Mouse (Mus musculus) erythroblast, adult 5-6 weeks (primary cell): Measurements from ENCODE around the gene Tacr2. TPM values are rescaled to one million over a fixed set of nuclear protein-coding genes. Genes with fewer than 3 reads are reported as not detected.

Source experiments
- ATAC-seq: replicated peaks from 2 replicates; pipeline ENCODE4 v1.8.0; 2016; ENCODE audit warnings: moderate number of reproducible peaks, mild to moderate bottlenecking, moderate TSS enrichment, inconsistent platforms; ENCODE audit not compliant: poor library complexity, low FRiP score, severe bottlenecking
- total RNA-seq, 2 experiments: library from RNA; stranded (forward) in 1 of 2; stranded (reverse) in 1 of 2; fragments of 150-400 nt in 1 of 2; fragments of 200-764, 138-1000 nt in 1 of 2; gene quantifications; 2 replicates each; pipeline versions ENCODE4 v1.2.3 to v1.2.4; 2015 to 2017; ENCODE audit warnings: low replicate concordance in 2 of 2

Gene Tacr2
- total RNA-seq, 2 experiments from 2014 or later = not detected

GRCm38 (mm10) chr10:62294112-62294511 is 41.9 kb downstream of the Tacr2 start:
- peak; percentile 50; the same call in 1 of the 2 replicates for ATAC-seq

GRCm38 (mm10) chr10:62296086-62296872 is 44.0 kb downstream of the Tacr2 start:
- no peak for ATAC-seq

GRCm38 (mm10) chr10:62300006-62300827 is 48.0 kb downstream of the Tacr2 start:
- peak; percentile 38; the same call in 1 of the 2 replicates for ATAC-seq

GRCm38 (mm10) chr10:62305090-62305489 is 52.9 kb downstream of the Tacr2 start:
- ATAC-seq = no peak

- ATAC-seq = no peak
Measured at GRCm38 (mm10) chr10:62306483-62306882, 54.2 kb downstream of the Tacr2 start.

DNA sequence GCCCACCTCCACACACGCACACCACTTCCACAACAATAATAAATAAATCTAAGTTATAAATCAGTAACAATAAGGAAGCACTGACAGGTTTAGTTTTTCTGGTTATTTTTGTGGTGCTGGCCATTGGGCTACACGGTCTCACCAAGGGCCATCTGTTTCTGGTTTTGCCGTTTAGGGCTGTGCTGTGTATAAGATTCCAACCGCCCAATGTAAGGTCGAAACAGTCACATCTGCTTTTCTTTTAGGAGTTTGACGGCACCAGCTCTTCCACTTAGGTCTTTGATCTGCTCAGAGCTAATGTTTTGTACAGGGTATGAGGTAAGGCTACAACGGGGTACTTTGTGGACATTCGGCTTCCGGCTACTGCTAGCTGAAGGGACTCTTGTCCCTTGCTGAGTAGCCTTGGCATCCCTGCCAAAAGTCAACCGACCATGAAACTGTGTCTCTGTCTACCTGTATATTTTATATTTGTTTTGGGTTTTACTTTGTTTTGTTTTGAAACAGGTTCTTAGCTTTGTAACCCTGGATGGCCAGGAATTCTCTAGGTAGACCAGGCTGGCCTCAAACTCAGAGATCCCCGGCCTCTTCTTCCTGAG is 56.8 kb downstream of the Tacr2 start:
- no peak for ATAC-seq

DNA sequence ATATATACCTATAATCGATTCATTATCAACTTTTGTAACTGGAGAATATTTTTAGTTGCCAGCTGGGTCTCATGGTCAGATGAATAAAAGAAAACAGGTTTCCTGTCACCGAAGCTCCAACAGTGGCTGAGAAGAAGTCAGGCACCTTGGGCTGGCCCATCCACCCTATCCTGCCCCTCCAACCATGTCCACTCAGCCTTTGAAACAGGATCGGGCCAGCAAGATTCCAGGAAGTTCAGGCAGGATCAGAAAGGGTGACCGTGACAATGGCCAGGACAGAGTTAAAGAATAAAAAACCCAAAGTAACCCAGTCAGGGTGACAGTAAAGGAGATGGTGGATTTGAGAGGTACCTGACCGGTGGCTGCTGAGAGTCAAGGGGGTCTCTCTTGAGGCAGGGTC is 57.4 kb downstream of the Tacr2 start:
- ATAC-seq = no peak

DNA sequence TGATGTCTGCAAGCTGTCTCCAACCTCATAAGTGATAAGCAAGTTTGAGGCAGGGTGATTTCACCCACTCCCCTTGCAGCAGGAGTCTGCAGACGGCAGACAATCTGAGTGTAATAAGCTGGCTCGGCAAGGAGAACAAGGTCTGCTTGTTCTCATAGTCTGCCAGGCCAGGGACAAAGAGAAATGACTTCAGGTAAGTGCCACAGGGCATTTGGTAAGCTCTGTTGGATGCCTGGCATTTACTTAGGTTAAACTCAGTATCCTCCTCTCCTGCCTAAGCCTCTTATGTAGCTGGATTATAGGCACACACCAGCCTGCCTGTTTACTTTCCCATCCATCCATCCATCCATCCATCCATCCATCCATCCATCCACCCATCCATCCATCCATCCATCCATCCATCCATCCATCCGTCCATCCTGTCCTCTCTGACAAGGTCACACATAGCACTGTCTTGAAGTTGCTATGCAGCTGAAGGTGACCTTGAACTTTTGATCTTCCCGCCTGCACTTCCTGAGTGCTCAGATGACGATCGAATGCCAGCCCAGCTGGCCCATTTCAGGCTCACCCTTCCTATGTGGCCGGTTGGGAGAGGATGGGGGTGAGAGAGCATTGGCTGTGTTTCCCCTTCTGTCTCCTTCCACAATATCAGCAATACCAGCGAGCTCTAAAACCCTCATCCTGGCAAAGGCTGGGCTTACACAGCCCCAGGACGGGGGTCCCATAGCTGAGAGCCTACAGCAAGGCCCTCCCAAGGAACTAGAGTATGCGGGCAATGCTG is 58.2 kb downstream of the Tacr2 start:
- ATAC-seq = no peak

GRCm38 (mm10) chr10:62311464-62311863 is 59.2 kb downstream of the Tacr2 start:
- no peak for ATAC-seq

- no peak for ATAC-seq
Measured at GRCm38 (mm10) chr10:62313140-62313539, 60.9 kb downstream of the Tacr2 start.

DNA sequence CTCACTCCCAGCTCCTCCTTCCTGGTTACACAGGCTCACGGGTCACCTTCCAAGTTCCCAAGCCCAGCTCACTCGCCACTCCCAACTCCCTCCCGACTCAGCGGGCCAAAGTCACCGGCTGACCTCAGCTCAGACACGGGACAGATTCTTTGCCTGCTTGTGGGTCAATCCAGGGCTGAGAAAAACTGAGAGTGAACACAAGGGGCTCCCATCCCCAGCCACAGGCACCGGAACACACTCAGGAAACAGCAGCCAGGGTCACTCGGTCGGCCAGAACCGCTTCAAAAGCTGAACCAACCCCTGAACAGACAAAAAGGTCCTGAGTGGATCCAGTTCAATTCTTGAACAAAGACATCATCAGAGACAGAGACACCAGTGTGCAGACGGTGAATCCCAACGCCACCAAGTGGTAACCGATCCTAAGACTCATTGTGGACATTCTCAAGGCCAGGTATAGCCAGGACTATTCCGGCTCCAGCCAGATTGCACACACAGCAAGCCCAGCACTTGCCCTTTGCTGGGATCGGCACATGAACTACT is 61.7 kb downstream of the Tacr2 start:
- no peak for ATAC-seq

Other genes with a start within 250 kb of the Tacr2 start
- not detected in 2 replicates for gene Neurog3, start 119.3 kb upstream of the Tacr2 start, total RNA-seq (2015; ENCODE audit: low replicate concordance)
- not detected in 2 replicates for gene Neurog3, start 119.3 kb upstream of the Tacr2 start, total RNA-seq (2017; ENCODE audit: low replicate concordance)
- gene Fam241b, start 108.5 kb upstream of the Tacr2 start, total RNA-seq (2015; ENCODE audit: low replicate concordance) = not detected in 2 replicates
- gene Fam241b, start 108.5 kb upstream of the Tacr2 start, total RNA-seq (2017; ENCODE audit: low replicate concordance) = not detected in 2 replicates
- 0.21 and 11.1 TPM in 2 replicates for gene Tspan15, start 21.2 kb upstream of the Tacr2 start, total RNA-seq (2015; ENCODE audit: low replicate concordance)
- gene Tspan15, start 21.2 kb upstream of the Tacr2 start, total RNA-seq (2017; ENCODE audit: low replicate concordance) = 1.6 TPM in 1 of 2 replicates, not detected in the other
- 35.5 and 52.0 TPM in 2 replicates for gene Hk1, start 127.5 kb downstream of the Tacr2 start, total RNA-seq (2015; ENCODE audit: low replicate concordance)
- 105 and 158 TPM in 2 replicates for gene Hk1, start 127.5 kb downstream of the Tacr2 start, total RNA-seq (2017; ENCODE audit: low replicate concordance)
- 0.58 TPM in 1 of 2 replicates, not detected in the other for gene Hkdc1, start 170.1 kb downstream of the Tacr2 start, total RNA-seq (2015; ENCODE audit: low replicate concordance)
- gene Hkdc1, start 170.1 kb downstream of the Tacr2 start, total RNA-seq (2017; ENCODE audit: low replicate concordance) = 0.70 TPM in 1 of 2 replicates, not detected in the other
- gene 4930507D05Rik, start 197.1 kb downstream of the Tacr2 start, total RNA-seq (2015; ENCODE audit: low replicate concordance) = not detected in 2 replicates
- not detected in 2 replicates for gene 4930507D05Rik, start 197.1 kb downstream of the Tacr2 start, total RNA-seq (2017; ENCODE audit: low replicate concordance)
- gene Supv3l1, start 197.3 kb downstream of the Tacr2 start, total RNA-seq (2015; ENCODE audit: low replicate concordance) = 9.4 and 9.8 TPM in 2 replicates
- gene Supv3l1, start 197.3 kb downstream of the Tacr2 start, total RNA-seq (2017; ENCODE audit: low replicate concordance) = 7.8 and 15.6 TPM in 2 replicates
- 30.0 and 37.0 TPM in 2 replicates for gene Vps26a, start 234.4 kb downstream of the Tacr2 start, total RNA-seq (2015; ENCODE audit: low replicate concordance)
- 30.0 and 34.9 TPM in 2 replicates for gene Vps26a, start 234.4 kb downstream of the Tacr2 start, total RNA-seq (2017; ENCODE audit: low replicate concordance)